Mouse (Mus musculus): Measurements from ENCODE around the gene Gm28372.

DNA sequence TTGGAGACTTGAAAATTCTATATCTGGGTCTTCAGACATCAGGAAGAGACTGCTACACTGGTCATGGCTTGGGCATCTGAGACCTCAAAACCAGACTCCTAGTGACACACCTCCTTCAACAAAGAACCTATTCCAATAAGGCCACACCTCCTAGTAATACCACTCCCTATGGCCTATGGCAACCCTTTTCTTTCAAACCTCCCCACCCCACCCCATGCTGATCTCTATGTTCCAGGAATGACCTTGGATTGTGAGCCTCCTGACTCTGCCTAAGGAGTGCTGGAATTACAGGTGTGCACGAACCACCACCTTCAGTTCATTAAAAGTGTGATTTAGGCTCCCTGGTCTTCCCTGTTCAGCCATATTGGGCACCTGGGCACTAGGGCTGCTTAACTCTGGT lies 5.0 kb upstream of the Gm28372 start:
- TF ChIP-seq CTCF (IDR thresholded peaks at IDR 0.05; ENCODE audit: insufficient read depth, low read length) (no peak), POLR2A (IDR thresholded peaks at IDR 0.05; ENCODE audit: borderline replicate concordance, extremely low read depth, low read depth, low read length) (no peak)
